Mouse (Mus musculus): ENCODE data around the gene Cyth3.

DNA sequence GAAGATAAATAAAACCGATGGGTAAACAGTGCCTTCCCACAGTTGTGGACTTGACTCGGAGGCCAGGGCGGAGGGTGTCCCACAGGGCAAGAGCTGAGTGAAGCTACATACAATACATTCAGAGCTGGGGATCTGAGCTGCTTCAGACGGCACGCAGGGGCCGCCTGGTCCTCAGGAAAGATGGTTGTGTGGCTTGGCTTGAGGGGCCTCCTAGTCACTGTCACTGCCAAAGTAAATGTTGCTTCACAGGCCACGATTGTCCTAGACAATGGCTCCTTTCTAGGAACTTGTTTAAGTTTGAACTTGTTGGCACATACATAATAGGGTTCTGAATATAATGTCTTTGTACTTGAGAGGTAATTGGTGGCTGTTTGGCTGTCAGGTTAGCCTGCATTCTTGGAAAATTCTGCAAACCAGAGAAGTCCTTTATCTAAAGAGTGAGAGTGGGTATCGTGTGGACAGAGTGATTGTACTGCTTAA, 62.7 kb downstream of the Cyth3 start:
- TF ChIP-seq CTCF (IDR thresholded peaks at IDR 0.05; ENCODE audit: extremely low read depth, insufficient read depth, insufficient read length, insufficient replicate concordance) (no peak), POLR2A (IDR thresholded peaks at IDR 0.05; ENCODE audit: low read depth, low read length) (no peak)

Measured in spleen, adult 2 months (tissue).